ENCODE assay signal across 20 mouse cellular contexts in the genomic region with DNA sequence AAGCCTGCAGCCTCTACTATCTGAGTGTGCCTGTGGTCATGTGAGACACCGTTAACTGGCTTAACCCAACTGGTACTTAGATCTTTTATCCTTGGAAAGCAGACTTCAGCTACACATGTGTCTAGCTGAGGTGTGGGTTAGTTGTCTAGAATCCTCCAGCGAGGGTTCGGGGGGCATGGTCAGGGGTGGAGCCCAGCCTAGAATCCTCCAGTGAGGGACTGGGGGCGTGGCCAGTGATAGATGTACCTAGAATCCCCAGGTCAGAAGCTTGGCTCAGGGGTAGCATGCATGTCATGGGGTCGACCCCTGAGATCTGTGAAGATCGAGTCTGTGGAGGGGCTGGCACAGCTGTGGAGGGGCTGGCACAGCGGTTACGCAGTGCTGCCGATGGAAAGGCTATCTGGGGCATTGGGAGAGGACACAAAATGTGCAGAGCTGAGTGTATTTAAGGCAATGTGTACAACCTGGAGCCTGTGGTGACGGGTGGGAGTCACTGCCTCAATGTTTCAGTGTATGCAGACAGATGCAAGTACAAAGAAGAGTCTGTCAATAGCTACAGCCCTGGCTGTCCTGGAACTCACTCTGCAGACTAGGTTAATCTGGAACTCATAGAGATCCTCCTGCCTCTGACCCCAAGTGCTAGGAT. TPM values are rescaled to one million over a fixed set of nuclear protein-coding genes. Genes with fewer than 3 reads are reported as not detected.
DNase-seq lines count a peak whose midpoint lies in the region; ATAC-seq and TF ChIP-seq lines count a peak whose summit lies in the region.
"Had no signal": no experiment of that assay in that cellular context is flagged by ENCODE, and none has a peak within 500 bp of the region (broad histone marks: within the 10 kb centered on the region; RNA-seq: fewer than 3 reads in every experiment).

No protein-coding gene starts in this region.

- H3K27me3 ChIP-seq in liver, embryonic 11.5 days (replicated peaks; ENCODE audit: control insufficient read depth, insufficient read depth, low read length): no peaks in the 10 kb centered on the region
- no peaks in the 10 kb centered on the region for H3K27me3 ChIP-seq in thymus, adult 2 months (ENCODE audit: control insufficient read depth, insufficient read depth, low read length)
- no peaks in the 10 kb centered on the region for H3K27me3 ChIP-seq in myocyte (ENCODE audit: control insufficient read depth, insufficient read depth, insufficient read length)
- H3K27me3 ChIP-seq: embryonic facial prominence, embryonic 12.5 days; forebrain, embryonic 15.5 days; heart, embryonic 15.5 days; hindbrain, embryonic 15.5 days had no signal

- H3K4me2 ChIP-seq in liver, embryonic 11.5 days: no peak overlapping the region
- no peak overlapping the region for H3K4me2 ChIP-seq in myocyte (ENCODE audit: low read depth)
- H3K4me2 ChIP-seq: embryonic facial prominence, embryonic 12.5 days; forebrain, embryonic 15.5 days; heart, embryonic 11.5 days; heart, embryonic 15.5 days; hindbrain, embryonic 15.5 days had no signal

- intact Hi-C loops in heart, postnatal 14 days (cut with DNase I): no loop called here

- H3K4me3 ChIP-seq in liver, embryonic 11.5 days (ENCODE audit: low read depth, low read length): no peak overlapping the region
- no peak overlapping the region for H3K4me3 ChIP-seq in thymus, adult 2 months (ENCODE audit: control insufficient read depth, insufficient read depth, low read length)
- H3K4me3 ChIP-seq in myocyte: no peak overlapping the region
- H3K4me3 ChIP-seq: embryonic facial prominence, embryonic 12.5 days; forebrain, embryonic 15.5 days; heart, adult 2 months; heart, embryonic 15.5 days; hindbrain, embryonic 10.5 days; hindbrain, embryonic 15.5 days had no signal

- TF ChIP-seq CTCF in thymus, adult 2 months (IDR thresholded peaks at IDR 0.05; ENCODE audit: borderline replicate concordance, control insufficient read depth, extremely low read depth, insufficient read depth, low read length, poor library complexity): no peak

- H3K27ac ChIP-seq in liver, embryonic 11.5 days (ENCODE audit: low read depth, low read length): no peak overlapping the region
- no peak overlapping the region for H3K27ac ChIP-seq in thymus, adult 2 months (ENCODE audit: control insufficient read depth, insufficient read depth, low read length)
- H3K27ac ChIP-seq: embryonic facial prominence, embryonic 12.5 days; forebrain, embryonic 15.5 days; heart, adult 2 months; heart, embryonic 15.5 days; hindbrain, embryonic 10.5 days; hindbrain, embryonic 15.5 days had no signal

- 55% methylated on average over 10 of the region's 10 CpGs for WGBS in liver, embryonic 11.5 days
- 81% methylated on average over 10 of the region's 10 CpGs for WGBS in thymus, adult 2 months

- H3ac ChIP-seq in myocyte (ENCODE audit: control insufficient read depth, insufficient read length): no peak overlapping the region

- H3K4me1 ChIP-seq in liver, embryonic 11.5 days (replicated peaks; ENCODE audit: control insufficient read depth, insufficient read depth, low read length): peaks cover 2% of the 10 kb centered on the region
- peaks cover 5% of the 10 kb centered on the region; the same call in 1 of the 2 replicates for H3K4me1 ChIP-seq in thymus, adult 2 months (replicated peaks; ENCODE audit: control insufficient read depth, insufficient read depth, low read length)

- no peaks in the 10 kb centered on the region for H3K79me2 ChIP-seq in myocyte (ENCODE audit: control insufficient read depth, insufficient read depth)

- H3K36me3 ChIP-seq in liver, embryonic 11.5 days (ENCODE audit: control insufficient read depth, insufficient read depth, low read length): peaks cover 27% of the 10 kb centered on the region
- H3K36me3 ChIP-seq in thymus, adult 2 months (ENCODE audit: control insufficient read depth, insufficient read depth, low read length): peaks cover 20% of the 10 kb centered on the region
- peaks cover 14% of the 10 kb centered on the region for H3K36me3 ChIP-seq in myocyte (ENCODE audit: control insufficient read depth, insufficient read depth)

- peak; percentile 36 for DNase-seq in adrenal gland, postnatal 14 days
- DNase-seq in adrenal gland, postnatal 10 days: no peak
- DNase-seq in liver, embryonic 11.5 days (ENCODE audit: low spot score): no peak
- no peak for DNase-seq in liver
- peak; percentile 56 for DNase-seq in thymus, postnatal 4 days
- DNase-seq in thymus, adult 2 months: no peak
- DNase-seq in heart, postnatal 14 days: no peak
- DNase-seq: adrenal gland, postnatal 25 days; cerebellum, adult 18-20 months; cerebellum, adult 9-11 months; gastrocnemius, postnatal 10 days; heart, adult 2 months had no signal

- no peak overlapping the region for H3K9ac ChIP-seq in liver, embryonic 11.5 days (ENCODE audit: low read depth, low read length)
- H3K9ac ChIP-seq: embryonic facial prominence, embryonic 12.5 days; forebrain, embryonic 15.5 days; heart, embryonic 15.5 days; hindbrain, embryonic 15.5 days had no signal

- 0 out of 2 replicates have a peak, but pooled peaks have one; percentile 1 for ATAC-seq in liver, embryonic 11.5 days (replicated peaks; ENCODE audit: low FRiP score)
- ATAC-seq: forebrain, embryonic 15.5 days; intestine, embryonic 16.5 days had no signal

- TF ChIP-seq POLR2A in thymus, adult 2 months (IDR thresholded peaks at IDR 0.05; ENCODE audit: control insufficient read depth, extremely low read depth, insufficient read depth, low read length, poor library complexity): no peak
- no peak for TF ChIP-seq POLR2A in myocyte (IDR thresholded peaks at IDR 0.05; ENCODE audit: insufficient read length, low read depth)

- no peaks in the 10 kb centered on the region for H3K9me3 ChIP-seq in liver, embryonic 11.5 days (ENCODE audit: control insufficient read depth, low read length)
- H3K9me3 ChIP-seq: embryonic facial prominence, embryonic 12.5 days; forebrain, embryonic 15.5 days; heart, embryonic 15.5 days; hindbrain, embryonic 10.5 days; hindbrain, embryonic 15.5 days had no signal

TF ChIP-seq in myocyte, 11 proteins besides CTCF, POLR2A, EP300 and RAD21:
- TF ChIP-seq REST (IDR thresholded peaks at IDR 0.05; ENCODE audit: insufficient read depth, insufficient read length) (no peak), POLR2AphosphoS2 (IDR thresholded peaks at IDR 0.05; ENCODE audit: insufficient read length, low read depth) (peak; percentile 77)

RNA-seq across cellular contexts. Expression of gene Mydgf, which starts 10.2 kb away (rescaled TPM):
- total RNA-seq in adrenal gland, postnatal 14 days (2021): 61.6 and 63.5 TPM in 2 replicates
- total RNA-seq in adrenal gland, postnatal 10 days (2021): 10 to 100 TPM; 55.6 to 61.9 TPM
- polyA plus RNA-seq in liver, embryonic 11.5 days (2014; fragmentation: Nextera tagmentation; extraction: Ambion mirVana): 98.7 and 102 TPM in 2 replicates
- polyA plus RNA-seq in thymus, adult 2 months (2012; rRNA removed): 57.4 and 62.3 TPM in 2 replicates
- polyA plus RNA-seq in myocyte (2012; fragmentation: generic; extraction: Trizol): 73.9 TPM
- 10 to 100 TPM; 33.2 to 34.6 TPM for total RNA-seq in heart, postnatal 14 days (2021)

RNA-seq across cellular contexts. Expression of gene Tnfaip8l1, which starts 11.2 kb away (rescaled TPM):
- 8.2 and 8.6 TPM in 2 replicates for total RNA-seq in adrenal gland, postnatal 14 days (2021)
- total RNA-seq in adrenal gland, postnatal 10 days (2021): 10 to 100 TPM in 1 of 2 experiments, 1 to 10 TPM in 1; 9.5 to 11.0 TPM
- 6.8 and 7.5 TPM in 2 replicates for polyA plus RNA-seq in liver, embryonic 11.5 days (2014; fragmentation: Nextera tagmentation; extraction: Ambion mirVana)
- 21.6 and 26.8 TPM in 2 replicates for polyA plus RNA-seq in thymus, adult 2 months (2012; rRNA removed)
- polyA plus RNA-seq in myocyte (2012; fragmentation: generic; extraction: Trizol): 2.3 TPM
- 1 to 10 TPM; 3.5 to 5.1 TPM for total RNA-seq in heart, postnatal 14 days (2021)

RNA-seq across cellular contexts. Expression of gene Sema6b, which starts 33.4 kb away (rescaled TPM):
- total RNA-seq in adrenal gland, postnatal 14 days (2021): 11.9 and 15.2 TPM in 2 replicates
- total RNA-seq in adrenal gland, postnatal 10 days (2021): 10 to 100 TPM; 13.3 to 14.9 TPM
- polyA plus RNA-seq in liver, embryonic 11.5 days (2014; fragmentation: Nextera tagmentation; extraction: Ambion mirVana): 1.4 and 1.5 TPM in 2 replicates
- 3.8 and 4.9 TPM in 2 replicates for polyA plus RNA-seq in thymus, adult 2 months (2012; rRNA removed)
- 1.4 TPM for polyA plus RNA-seq in myocyte (2012; fragmentation: generic; extraction: Trizol)
- total RNA-seq in heart, postnatal 14 days (2021): 10 to 100 TPM; 14.5 to 14.7 TPM

RNA-seq across cellular contexts. Expression of gene Dpp9, which starts 45.2 kb away (rescaled TPM):
- total RNA-seq in adrenal gland, postnatal 14 days (2021): 31.5 and 33.4 TPM in 2 replicates
- 10 to 100 TPM; 28.8 to 30.1 TPM for total RNA-seq in adrenal gland, postnatal 10 days (2021)
- polyA plus RNA-seq in liver, embryonic 11.5 days (2014; fragmentation: Nextera tagmentation; extraction: Ambion mirVana): 38.8 and 39.6 TPM in 2 replicates
- 85.6 and 95.2 TPM in 2 replicates for polyA plus RNA-seq in thymus, adult 2 months (2012; rRNA removed)
- polyA plus RNA-seq in myocyte (2012; fragmentation: generic; extraction: Trizol): 37.1 TPM
- total RNA-seq in heart, postnatal 14 days (2021): 10 to 100 TPM; 32.8 to 36.6 TPM

RNA-seq across cellular contexts. Expression of gene Lrg1, which starts 51.7 kb away (rescaled TPM):
- 58.3 and 63.2 TPM in 2 replicates for total RNA-seq in adrenal gland, postnatal 14 days (2021)
- total RNA-seq in adrenal gland, postnatal 10 days (2021): 10 to 100 TPM; 41.0 to 55.6 TPM
- 0.23 and 0.34 TPM in 2 replicates for polyA plus RNA-seq in liver, embryonic 11.5 days (2014; fragmentation: Nextera tagmentation; extraction: Ambion mirVana)
- 23.5 and 27.0 TPM in 2 replicates for polyA plus RNA-seq in thymus, adult 2 months (2012; rRNA removed)
- polyA plus RNA-seq in myocyte (2012; fragmentation: generic; extraction: Trizol): 0.04 TPM
- total RNA-seq in heart, postnatal 14 days (2021): 10 to 100 TPM; 36.7 to 45.8 TPM
- polyA plus RNA-seq: heart, embryonic 11.5 days; hindbrain, embryonic 10.5 days had no signal

Comparison
In these comparisons a context has a peak if more than half of its experiments do, and no peak if none do; other contexts are left out.
1. DNase-seq: peak in adrenal gland, postnatal 14 days (single experiment) and thymus, postnatal 4 days (single experiment); none in adrenal gland, postnatal 10 days (single experiment), liver, embryonic 11.5 days (single experiment), liver (single experiment), thymus, adult 2 months (single experiment) and heart, postnatal 14 days (0 of 2).